Mouse (Mus musculus): ENCODE measurements at regions not wholly inside any gene's neighbourhood (a gene's known extent, or its start where the extent isn't known, plus 50 kb on each side); places are given as distances from the start of the nearest gene placed in this dataset.

- no peak for DNase-seq
These were observed 54.6 kb upstream of the Card11 start for GRCm38 (mm10) chr5:141054991-141055390.

GRCm38 (mm10) chr5:141055596-141056343 is 55.4 kb upstream of the Card11 start:
- DNase-seq, result no peak

- no peak for DNase-seq
These were observed 57.8 kb upstream of the Card11 start for GRCm38 (mm10) chr5:141058141-141058540.

GRCm38 (mm10) chr5:141058863-141059262 is 58.5 kb upstream of the Card11 start:
- no peak for DNase-seq

GRCm38 (mm10) chr5:141062144-141062543 is 61.8 kb upstream of the Card11 start:
- no peak for DNase-seq

- DNase-seq, result peak; percentile 18
These were observed 67.2 kb upstream of the Card11 start for GRCm38 (mm10) chr5:141067561-141067960.

- DNase-seq, result no peak
These were observed 74.1 kb upstream of the Card11 start for GRCm38 (mm10) chr5:141074457-141074856.

- DNase-seq, result no peak
These were observed 75.8 kb upstream of the Card11 start for GRCm38 (mm10) chr5:141076158-141076557.

- DNase-seq, result peak; percentile 25
These were observed 76.6 kb upstream of the Card11 start for GRCm38 (mm10) chr5:141076942-141077341.

GRCm38 (mm10) chr5:141080896-141081295 is 80.5 kb upstream of the Card11 start:
- DNase-seq, result no peak

- no peak for DNase-seq
These were observed 83.8 kb upstream of the Card11 start for GRCm38 (mm10) chr5:141084056-141084730.

- DNase-seq, result no peak
These were observed 84.4 kb upstream of the Card11 start for GRCm38 (mm10) chr5:141084746-141085145.

- DNase-seq, result no peak
These were observed 91.3 kb upstream of the Card11 start for GRCm38 (mm10) chr5:141091676-141092075.

GRCm38 (mm10) chr5:141093641-141094040 is 93.3 kb upstream of the Card11 start:
- DNase-seq, result peak; percentile 66

- DNase-seq, result no peak
These were observed 97.5 kb upstream of the Card11 start for GRCm38 (mm10) chr5:141097878-141098277.

GRCm38 (mm10) chr5:141111666-141112065 is 111.3 kb upstream of the Card11 start:
- no peak for DNase-seq

GRCm38 (mm10) chr5:141115273-141115904 is 115.0 kb upstream of the Card11 start:
- no peak for DNase-seq

- no peak for DNase-seq
These were observed 115.6 kb upstream of the Card11 start for GRCm38 (mm10) chr5:141115963-141116362.

- DNase-seq, result peak; percentile 3
These were observed 115.4 kb upstream of the Sdk1 start for GRCm38 (mm10) chr5:141125870-141126269.

GRCm38 (mm10) chr5:141126536-141126935 is 114.8 kb upstream of the Sdk1 start:
- peak; percentile 4 for DNase-seq

GRCm38 (mm10) chr5:141131036-141131435 is 110.3 kb upstream of the Sdk1 start:
- no peak for DNase-seq

GRCm38 (mm10) chr5:141131906-141132305 is 109.4 kb upstream of the Sdk1 start:
- DNase-seq, result no peak

GRCm38 (mm10) chr5:141136239-141136638 is 105.1 kb upstream of the Sdk1 start:
- no peak for DNase-seq

GRCm38 (mm10) chr5:141137716-141138115 is 103.6 kb upstream of the Sdk1 start:
- DNase-seq, result no peak

Data from kidney, postnatal 10 days (tissue).